Mouse (Mus musculus) cerebellum, adult 2 months (tissue): ENCODE measurements around the gene Gzf1.
A peak's percentile ranks its signal among the peaks of the same experiment; 100 is the strongest.

Experiments
- CTCF ChIP-seq: fragments of 200-500 bp; IDR thresholded peaks from 2 replicates; pipeline ENCODE4 v1.5.1; 2011; ENCODE audit warnings: low read depth, mild to moderate bottlenecking, control low read depth, low read length, moderate library complexity, borderline replicate concordance; ENCODE audit not compliant: insufficient read depth
- POLR2A ChIP-seq: fragments of 200-500 bp; IDR thresholded peaks from 2 replicates; pipeline ENCODE4 v1.6.1; 2011; ENCODE audit warnings: low read length, control low read depth, borderline replicate concordance; ENCODE audit not compliant: insufficient read depth

DNA sequence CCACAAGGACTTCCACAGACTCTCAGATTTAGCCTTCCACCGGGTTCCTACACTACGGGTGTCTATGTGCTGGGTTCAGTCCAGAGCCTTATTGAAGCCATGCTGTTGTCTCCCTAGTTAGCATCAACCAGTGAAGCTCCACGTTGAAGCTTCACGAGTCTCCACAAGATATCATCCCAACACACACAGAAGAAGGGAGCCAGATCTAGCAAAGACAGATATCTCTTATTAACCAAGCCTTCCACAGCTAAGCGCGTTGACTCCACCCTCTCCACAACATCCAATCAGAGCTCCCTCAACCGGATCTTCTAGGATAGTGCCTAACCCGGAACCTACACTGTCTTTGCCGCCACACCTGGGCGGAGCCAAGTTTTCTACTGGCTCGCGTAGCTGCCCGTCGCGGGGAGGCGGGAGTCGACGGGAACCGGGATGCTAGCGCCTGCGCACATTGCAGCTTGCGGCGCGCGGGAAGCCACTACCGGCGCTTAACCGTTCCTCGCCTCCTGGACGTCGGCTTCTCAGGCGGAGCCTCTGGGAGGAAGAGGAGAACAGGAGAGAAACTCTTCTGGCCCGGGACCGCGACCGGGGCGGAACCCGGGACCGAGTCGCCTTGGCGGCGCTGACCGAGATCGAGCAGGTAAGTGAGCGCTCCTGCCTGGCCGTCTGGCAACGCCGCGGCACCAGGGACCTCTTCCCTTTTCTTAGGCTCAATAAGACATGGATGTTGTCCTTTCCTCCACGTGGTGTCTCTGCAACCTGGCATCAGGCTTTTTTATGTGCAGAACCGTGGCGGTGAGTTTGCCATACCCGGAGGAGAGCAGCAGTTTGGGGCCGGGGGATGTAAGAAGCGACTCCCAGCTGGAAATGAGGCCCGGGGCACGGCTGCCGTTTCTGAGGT lies 8.4 kb upstream of the Gzf1 start, which contains the start of gene Nxt1:
- TF ChIP-seq CTCF (no peak), POLR2A (peak; percentile 78; the same call in 1 of the 2 replicates)
